Comparison of ENCODE assay signal across 16 mouse cellular contexts in the genomic region with DNA sequence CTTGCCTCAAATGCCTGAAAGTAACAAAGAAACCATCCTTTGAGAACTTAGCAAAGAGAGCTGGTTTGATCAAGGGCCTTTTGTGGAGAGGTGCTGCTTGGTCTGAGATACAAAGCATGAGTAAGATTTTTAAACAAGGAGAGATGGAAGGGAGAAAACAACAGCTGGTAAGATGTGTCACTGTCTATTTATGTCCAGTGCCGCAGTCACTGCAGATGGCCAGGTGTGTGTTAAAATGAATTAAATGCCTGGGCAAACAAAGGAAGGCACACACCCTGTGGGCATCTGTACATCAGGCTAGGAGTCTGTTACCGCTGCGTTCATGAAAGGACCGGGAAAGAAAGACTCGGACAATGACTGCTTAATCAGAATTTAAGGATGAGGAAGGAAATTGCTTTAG.
"Had no signal": no experiment of that assay in that cellular context is flagged by ENCODE, and none has a peak within 500 bp of the region (broad histone marks: within the 10 kb centered on the region; RNA-seq: fewer than 3 reads in every experiment).

No protein-coding gene starts in this region.

- H3K9me3 ChIP-seq: kidney, embryonic 15.5 days; liver, embryonic 13.5 days; midbrain, embryonic 12.5 days; midbrain, embryonic 15.5 days; neural tube, embryonic 13.5 days had no signal

- H3K27me3 ChIP-seq: kidney, embryonic 15.5 days; liver, embryonic 13.5 days; midbrain, embryonic 12.5 days; midbrain, embryonic 15.5 days; neural tube, embryonic 13.5 days had no signal

- H3K9ac ChIP-seq: kidney, embryonic 15.5 days; liver, embryonic 13.5 days; midbrain, embryonic 12.5 days; midbrain, embryonic 15.5 days; neural tube, embryonic 13.5 days had no signal

- H3K4me2 ChIP-seq: kidney, embryonic 15.5 days; liver, embryonic 13.5 days; midbrain, embryonic 12.5 days; midbrain, embryonic 15.5 days; neural tube, embryonic 13.5 days had no signal

- ATAC-seq: midbrain, embryonic 15.5 days had no signal

- H3K4me1 ChIP-seq: kidney, embryonic 15.5 days; liver, embryonic 13.5 days; midbrain, embryonic 15.5 days; neural tube, embryonic 13.5 days had no signal

- H3K4me3 ChIP-seq: kidney, embryonic 15.5 days; left cerebral cortex, adult 2 months; liver, embryonic 13.5 days; midbrain, embryonic 12.5 days; midbrain, embryonic 15.5 days; neural tube, embryonic 13.5 days had no signal

- H3K27ac ChIP-seq: kidney, embryonic 15.5 days; left cerebral cortex, adult 2 months; liver, embryonic 13.5 days; macrophage; midbrain, embryonic 12.5 days; midbrain, embryonic 15.5 days; neural tube, embryonic 13.5 days had no signal

- H3K36me3 ChIP-seq: kidney, embryonic 15.5 days; liver, embryonic 13.5 days; midbrain, embryonic 12.5 days; midbrain, embryonic 15.5 days; neural tube, embryonic 13.5 days had no signal

- DNase-seq: kidney, adult 8-10 months; kidney, postnatal 10 days; kidney, postnatal 36 days; layer of hippocampus, postnatal 36 days; liver, embryonic 13.5 days; lung, adult 2 months; right cerebral cortex, adult 18-20 months; right cerebral cortex, postnatal 14 days; thymus, adult 18-20 months; thymus, postnatal 36 days had no signal
